Mouse (Mus musculus): ENCODE data around the gene Olfr1199.

DNA sequence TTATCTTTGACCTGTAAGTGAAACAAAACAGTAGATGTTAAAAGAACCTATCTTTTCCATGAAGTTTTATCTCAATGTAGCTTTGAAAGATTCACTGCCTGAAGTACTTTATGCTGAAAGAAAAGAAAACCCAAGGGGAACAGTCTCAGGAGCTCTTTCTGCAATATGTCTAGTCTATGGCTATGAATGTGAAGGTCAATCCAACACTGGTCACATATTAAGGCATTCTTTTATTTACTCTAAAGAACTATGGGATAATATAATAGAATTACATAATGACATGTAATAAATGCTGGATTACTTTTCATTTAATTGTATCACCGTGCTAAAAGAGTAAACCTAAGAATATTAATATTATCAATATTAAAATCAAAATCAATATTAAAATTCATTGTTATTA, 28.0 kb downstream of the Olfr1199 start, which contains the start of gene Olfr1197:
- TF ChIP-seq CTCF (IDR thresholded peaks at IDR 0.05; ENCODE audit: extremely low read depth, insufficient read length, insufficient replicate concordance, low read depth, low read length) (no peak), POLR2A (IDR thresholded peaks at IDR 0.05; ENCODE audit: low read depth, low read length) (no peak)

Data from small intestine, adult 2 months (tissue).